Mouse (Mus musculus): ENCODE results near the gene Ckmt2.

- TF ChIP-seq CTCF (IDR thresholded peaks at IDR 0.05) (peak; percentile 80), EP300 (IDR thresholded peaks at IDR 0.05; ENCODE audit: insufficient read depth, low read depth, low read length) (no peak)
These were observed 67.2 kb downstream of the Ckmt2 start for GRCm38 (mm10) chr13:91809476-91809875.
